Mouse (Mus musculus): ENCODE data around the gene Cep170b.

- TF ChIP-seq EP300 (IDR thresholded peaks at IDR 0.05; ENCODE audit: low read depth) (no peak), CTCF (IDR thresholded peaks at IDR 0.05; ENCODE audit: low read depth) (no peak)
Observed at GRCm38 (mm10) chr12:112763176-112763575, 42.9 kb downstream of the Cep170b start.

Data from liver, embryonic 14.5 days (tissue).